Mouse (Mus musculus) duodenum, adult 2 months (tissue): ENCODE results near the gene Yipf1. TPM values are rescaled to one million over a fixed set of nuclear protein-coding genes. Genes with fewer than 3 reads are reported as not detected.

ENCODE experiments used
- polyA plus RNA-seq: library from polyadenylated mRNA; depleted of rRNA; stranded (reverse); fragments of >200 nt; gene quantifications from 2 replicates; pipeline ENCODE4 v1.2.3, GENCODE M21; 2012; ENCODE audit warnings: low replicate concordance; rRNA removed

Yipf1 gene
- polyA plus RNA-seq = 33.6 and 59.2 TPM in 2 replicates

GRCm38 (mm10) chr4:107313690-107314478, at the start of gene Yipf1:
Yipf1 (plus strand) TSS chr4:107314363.

GRCm38 (mm10) chr4:107306966-107307365, 7.2 kb upstream of the Yipf1 start, which contains the start of gene Dio1:
Dio1 (minus strand) TSS chr4:107307169.

GRCm38 (mm10) chr4:107367567-107368314, 53.6 kb downstream of the Yipf1 start, which contains the start of gene Ndc1:
Ndc1 (plus strand) TSS chr4:107367784.

Other genes with a start within 250 kb of the Yipf1 start
- 37.4 and 41.4 TPM in 2 replicates for gene Mrpl37, start 247.5 kb upstream of the Yipf1 start, polyA plus RNA-seq
- gene Cyb5rl, start 247.4 kb upstream of the Yipf1 start, polyA plus RNA-seq = 2.8 and 4.1 TPM in 2 replicates
- 0.04 TPM in 1 of 2 replicates, not detected in the other for gene Cdcp2, start 217.5 kb upstream of the Yipf1 start, polyA plus RNA-seq
- gene Tmem59, start 136.0 kb upstream of the Yipf1 start, polyA plus RNA-seq = 248 and 459 TPM in 2 replicates
- 4.4 and 5.1 TPM in 2 replicates for gene Tceanc2, start 135.2 kb upstream of the Yipf1 start, polyA plus RNA-seq
- 0.22 TPM in 1 of 2 replicates, not detected in the other for gene Ldlrad1, start 105.2 kb upstream of the Yipf1 start, polyA plus RNA-seq
- gene Lrrc42, start 60.8 kb upstream of the Yipf1 start, polyA plus RNA-seq = 6.2 and 8.7 TPM in 2 replicates
- gene Hspb11, start 60.8 kb upstream of the Yipf1 start, polyA plus RNA-seq = 0.65 and 1.0 TPM in 2 replicates
- 37.5 and 52.8 TPM in 2 replicates for gene Dio1, start 7.2 kb upstream of the Yipf1 start, polyA plus RNA-seq
- gene Ndc1, start 53.4 kb downstream of the Yipf1 start, polyA plus RNA-seq = 2.3 and 10.1 TPM in 2 replicates
- gene Glis1, start 120.2 kb downstream of the Yipf1 start, polyA plus RNA-seq = 0.57 and 0.92 TPM in 2 replicates